Mouse (Mus musculus): ENCODE results near the gene Cpb2. TPM values are rescaled to one million over a fixed set of nuclear protein-coding genes. Genes with fewer than 3 reads are reported as not detected.
A peak's percentile ranks its signal among the peaks of the same experiment; 100 is the strongest.

Gene Cpb2
- polyA plus RNA-seq, 1 experiment, result not detected

DNA sequence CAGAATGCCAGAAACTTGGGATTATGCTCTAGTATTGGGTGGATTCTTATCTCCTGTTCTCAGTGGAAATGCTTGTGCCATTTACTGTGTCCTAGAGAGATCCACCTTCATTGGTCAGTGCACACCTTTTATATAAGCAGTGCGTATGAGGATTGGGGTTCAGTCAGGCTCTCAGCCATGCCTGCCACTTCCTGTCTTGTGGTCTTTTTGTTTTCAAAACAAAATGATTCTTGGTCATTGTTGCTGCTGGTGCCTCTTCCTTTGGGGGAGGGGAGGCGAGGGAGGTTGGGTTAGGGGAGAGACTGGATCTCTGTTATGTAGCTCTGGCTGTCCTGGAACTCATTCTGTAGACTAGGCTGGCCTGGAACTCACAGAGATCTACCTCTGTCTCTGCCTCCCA is 76.6 kb downstream of the Cpb2 start:
- TF ChIP-seq CTCF (IDR thresholded peaks at IDR 0.05; ENCODE audit: control insufficient read depth, insufficient read depth, insufficient read length), result no peak
- TF ChIP-seq FOSL1 (IDR thresholded peaks at IDR 0.05; ENCODE audit: insufficient read depth, low read length, poor library complexity, severe bottlenecking), result no peak
- no peak for TF ChIP-seq MYOD1 (IDR thresholded peaks at IDR 0.05; ENCODE audit: control insufficient read depth, insufficient read length, low read depth)
- no peak for TF ChIP-seq CEBPB (IDR thresholded peaks at IDR 0.05; ENCODE audit: low read depth)
- no peak for TF ChIP-seq MYOG (IDR thresholded peaks at IDR 0.05; ENCODE audit: control insufficient read depth, extremely low read depth, insufficient read length)
- no peak for TF ChIP-seq MAX (IDR thresholded peaks at IDR 0.05)
- TF ChIP-seq USF1 (IDR thresholded peaks at IDR 0.05; ENCODE audit: low read depth), result no peak
- no peaks in the 10 kb centered on the region for H3K27me3 ChIP-seq (ENCODE audit: control insufficient read depth, insufficient read depth, insufficient read length)
- H3K79me2 ChIP-seq (ENCODE audit: control insufficient read depth, insufficient read depth), result no peaks in the 10 kb centered on the region
- H3K4me3 ChIP-seq (ENCODE audit: insufficient read depth, poor library complexity, severe bottlenecking), result no peak overlapping the region
- H3K79me3 ChIP-seq (ENCODE audit: low read depth), result no peaks in the 10 kb centered on the region
- H3K36me3 ChIP-seq (ENCODE audit: control insufficient read depth, insufficient read depth), result peaks cover 35% of the 10 kb centered on the region
- no peak overlapping the region for H3ac ChIP-seq (ENCODE audit: control insufficient read depth, insufficient read length, low read depth)

DNA sequence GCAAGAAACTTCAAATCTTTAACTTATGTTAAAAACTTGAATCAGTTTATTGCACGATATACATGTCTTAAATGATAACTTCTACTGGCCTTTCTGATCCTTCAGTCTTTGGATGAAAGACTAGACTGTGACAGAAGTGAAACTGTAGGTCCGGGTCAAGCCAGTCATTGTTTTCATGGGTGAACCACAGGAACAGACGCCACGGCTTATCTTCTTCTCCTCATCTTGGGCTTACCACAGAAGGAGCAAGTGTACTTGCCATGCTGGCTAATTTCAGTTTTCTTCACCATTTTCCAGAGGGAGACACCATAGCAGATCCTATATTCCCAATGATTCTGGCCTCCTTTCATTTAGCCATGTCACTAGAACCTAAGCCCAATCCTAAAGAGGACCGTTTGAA is 78.2 kb downstream of the Cpb2 start:
- Histone ChIP-seq H3K79me2 (ENCODE audit: control insufficient read depth, insufficient read depth) (no peaks in the 10 kb centered on the region), H3K36me3 (ENCODE audit: control insufficient read depth, insufficient read depth) (peaks cover 35% of the 10 kb centered on the region)
- TF ChIP-seq USF1 (IDR thresholded peaks at IDR 0.05; ENCODE audit: low read depth), result no peak
- TF ChIP-seq MYOD1 (IDR thresholded peaks at IDR 0.05; ENCODE audit: control insufficient read depth, insufficient read length, low read depth), result no peak
- TF ChIP-seq CEBPB (IDR thresholded peaks at IDR 0.05; ENCODE audit: low read depth), result no peak
- no peak for TF ChIP-seq FOSL1 (IDR thresholded peaks at IDR 0.05; ENCODE audit: insufficient read depth, low read length, poor library complexity, severe bottlenecking)
- no peak for TF ChIP-seq MYOG (IDR thresholded peaks at IDR 0.05; ENCODE audit: control insufficient read depth, extremely low read depth, insufficient read length)
- no peak for TF ChIP-seq CTCF (IDR thresholded peaks at IDR 0.05; ENCODE audit: control insufficient read depth, insufficient read depth, insufficient read length)
- no peak for TF ChIP-seq MAX (IDR thresholded peaks at IDR 0.05)

DNA sequence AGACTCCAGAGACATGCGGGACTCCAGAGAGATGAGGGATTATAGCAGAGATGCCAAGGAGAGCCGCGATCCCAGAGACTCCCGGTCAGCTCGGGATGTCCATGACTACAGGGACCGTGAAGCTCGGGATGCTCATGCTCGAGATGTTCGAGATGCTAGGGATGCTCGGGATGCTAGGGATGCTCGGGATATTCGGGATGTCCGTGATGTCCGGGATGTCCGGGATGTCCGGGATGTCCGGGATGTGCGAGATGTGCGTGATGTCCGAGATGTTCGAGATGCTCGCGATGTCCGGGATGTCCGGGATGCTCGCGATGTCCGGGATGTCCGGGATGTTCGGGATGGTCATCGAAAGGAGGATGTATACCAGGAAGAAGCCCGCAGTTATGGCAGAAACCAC is 81.3 kb downstream of the Cpb2 start:
- H3ac ChIP-seq (ENCODE audit: control insufficient read depth, insufficient read length, low read depth), result no peak overlapping the region
- TF ChIP-seq USF1 (IDR thresholded peaks at IDR 0.05; ENCODE audit: low read depth), result no peak
- TF ChIP-seq CEBPB (IDR thresholded peaks at IDR 0.05; ENCODE audit: low read depth), result no peak
- no peak for TF ChIP-seq MYOG (IDR thresholded peaks at IDR 0.05; ENCODE audit: control insufficient read depth, extremely low read depth, insufficient read length)
- TF ChIP-seq CTCF (IDR thresholded peaks at IDR 0.05; ENCODE audit: control insufficient read depth, insufficient read depth, insufficient read length), result no peak
- TF ChIP-seq FOSL1 (IDR thresholded peaks at IDR 0.05; ENCODE audit: insufficient read depth, low read length, poor library complexity, severe bottlenecking), result no peak
- TF ChIP-seq MYOD1 (IDR thresholded peaks at IDR 0.05; ENCODE audit: control insufficient read depth, insufficient read length, low read depth), result no peak
- TF ChIP-seq MAX (IDR thresholded peaks at IDR 0.05), result no peak
- H3K4me3 ChIP-seq (ENCODE audit: insufficient read depth, poor library complexity, severe bottlenecking), result no peak overlapping the region
- H3K79me3 ChIP-seq (ENCODE audit: low read depth), result no peaks in the 10 kb centered on the region
- H3K79me2 ChIP-seq (ENCODE audit: control insufficient read depth, insufficient read depth), result no peaks in the 10 kb centered on the region
- H3K27me3 ChIP-seq (ENCODE audit: control insufficient read depth, insufficient read depth, insufficient read length), result no peaks in the 10 kb centered on the region
- H3K36me3 ChIP-seq (ENCODE audit: control insufficient read depth, insufficient read depth), result peaks cover 29% of the 10 kb centered on the region

More for the DNA sequence above, 78.2 kb downstream of the Cpb2 start:
- Histone ChIP-seq H3K4me3 (ENCODE audit: insufficient read depth, poor library complexity, severe bottlenecking) (no peak overlapping the region), H3ac (ENCODE audit: control insufficient read depth, insufficient read length, low read depth) (no peak overlapping the region), H3K27me3 (ENCODE audit: control insufficient read depth, insufficient read depth, insufficient read length) (no peaks in the 10 kb centered on the region), H3K79me3 (ENCODE audit: low read depth) (no peaks in the 10 kb centered on the region)

DNA sequence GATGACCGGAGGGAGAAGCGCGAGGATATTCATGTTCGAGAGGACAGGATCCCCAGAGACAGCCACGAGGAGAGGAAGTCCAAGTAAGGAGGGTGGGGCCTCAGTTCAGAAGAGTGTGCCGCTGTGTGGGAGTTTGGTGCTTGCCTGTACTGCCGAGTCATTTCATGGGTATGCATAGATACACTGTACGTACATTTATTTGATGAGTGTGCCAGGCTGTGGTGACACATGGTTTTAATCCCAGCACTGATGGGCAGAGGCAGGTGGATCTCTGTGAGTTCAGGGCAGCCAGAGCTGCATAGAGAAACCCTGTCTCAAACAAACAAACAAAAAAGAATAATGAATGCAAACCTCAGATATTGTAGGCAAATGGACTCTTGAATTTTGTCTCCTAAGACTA is 86.0 kb downstream of the Cpb2 start:
- Histone ChIP-seq H3K79me2 (ENCODE audit: control insufficient read depth, insufficient read depth) (no peaks in the 10 kb centered on the region), H3K27me3 (ENCODE audit: control insufficient read depth, insufficient read depth, insufficient read length) (no peaks in the 10 kb centered on the region), H3K79me3 (ENCODE audit: low read depth) (no peaks in the 10 kb centered on the region), H3K36me3 (ENCODE audit: control insufficient read depth, insufficient read depth) (peaks cover 49% of the 10 kb centered on the region), H3ac (ENCODE audit: control insufficient read depth, insufficient read length, low read depth) (no peak overlapping the region), H3K4me3 (ENCODE audit: insufficient read depth, poor library complexity, severe bottlenecking) (no peak overlapping the region)
- TF ChIP-seq MYOD1 (IDR thresholded peaks at IDR 0.05; ENCODE audit: control insufficient read depth, insufficient read length, low read depth) (peak; percentile 87), MAX (IDR thresholded peaks at IDR 0.05) (no peak), FOSL1 (IDR thresholded peaks at IDR 0.05; ENCODE audit: insufficient read depth, low read length, poor library complexity, severe bottlenecking) (no peak), MYOG (IDR thresholded peaks at IDR 0.05; ENCODE audit: control insufficient read depth, extremely low read depth, insufficient read length) (no peak), CTCF (IDR thresholded peaks at IDR 0.05; ENCODE audit: control insufficient read depth, insufficient read depth, insufficient read length) (no peak), CEBPB (IDR thresholded peaks at IDR 0.05; ENCODE audit: low read depth) (no peak), USF1 (IDR thresholded peaks at IDR 0.05; ENCODE audit: low read depth) (no peak)

DNA sequence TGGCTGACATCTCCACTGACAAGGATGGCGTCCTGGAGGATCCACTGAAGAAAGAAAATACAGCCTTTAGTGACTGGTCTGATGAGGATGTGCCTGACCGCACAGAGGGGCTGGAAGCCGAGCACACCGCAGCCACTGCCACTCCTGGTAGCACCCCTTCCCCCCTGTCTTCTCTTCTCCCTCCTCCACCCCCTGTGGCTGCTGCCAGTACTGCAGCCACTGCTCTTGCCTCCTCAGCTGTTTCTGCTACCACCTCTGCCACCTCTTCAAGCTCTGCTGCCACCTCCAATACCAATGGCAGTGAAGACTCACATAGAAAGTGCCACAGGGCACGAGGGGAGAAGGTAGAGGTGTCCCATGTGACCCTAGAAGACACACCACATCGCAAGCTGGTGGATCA is 88.5 kb downstream of the Cpb2 start:
- Histone ChIP-seq H3K79me2 (ENCODE audit: control insufficient read depth, insufficient read depth) (no peaks in the 10 kb centered on the region), H3K4me3 (ENCODE audit: insufficient read depth, poor library complexity, severe bottlenecking) (no peak overlapping the region), H3K27me3 (ENCODE audit: control insufficient read depth, insufficient read depth, insufficient read length) (no peaks in the 10 kb centered on the region), H3K79me3 (ENCODE audit: low read depth) (no peaks in the 10 kb centered on the region), H3K36me3 (ENCODE audit: control insufficient read depth, insufficient read depth) (peaks cover 45% of the 10 kb centered on the region), H3ac (ENCODE audit: control insufficient read depth, insufficient read length, low read depth) (no peak overlapping the region)
- TF ChIP-seq CTCF (IDR thresholded peaks at IDR 0.05; ENCODE audit: control insufficient read depth, insufficient read depth, insufficient read length), result no peak
- TF ChIP-seq MYOD1 (IDR thresholded peaks at IDR 0.05; ENCODE audit: control insufficient read depth, insufficient read length, low read depth), result no peak
- no peak for TF ChIP-seq CEBPB (IDR thresholded peaks at IDR 0.05; ENCODE audit: low read depth)
- TF ChIP-seq MYOG (IDR thresholded peaks at IDR 0.05; ENCODE audit: control insufficient read depth, extremely low read depth, insufficient read length), result no peak
- no peak for TF ChIP-seq MAX (IDR thresholded peaks at IDR 0.05)
- no peak for TF ChIP-seq FOSL1 (IDR thresholded peaks at IDR 0.05; ENCODE audit: insufficient read depth, low read length, poor library complexity, severe bottlenecking)
- TF ChIP-seq USF1 (IDR thresholded peaks at IDR 0.05; ENCODE audit: low read depth), result no peak

Small RNA genes within 50 kb of the gene (microRNA-seq; reads per million reads assigned to microRNA genes)
- not detected for gene Gm44482 (ENCODE audit: borderline microRNAs expressed)

Other genes starting within 250 kb of the Cpb2 start
- 0.40 TPM for gene Rubcnl, start 226.3 kb upstream of the Cpb2 start, polyA plus RNA-seq (2012; fragmentation: generic; extraction: Trizol)
- gene Lrrc63, start 111.4 kb upstream of the Cpb2 start, polyA plus RNA-seq (2012; fragmentation: generic; extraction: Trizol), result not detected
- gene Lcp1, start 111.2 kb upstream of the Cpb2 start, polyA plus RNA-seq (2012; fragmentation: generic; extraction: Trizol), result 0.01 TPM
- gene Zc3h13, start 42.1 kb downstream of the Cpb2 start, polyA plus RNA-seq (2012; fragmentation: generic; extraction: Trizol), result 9.8 TPM
- gene Siah3, start 213.7 kb downstream of the Cpb2 start, polyA plus RNA-seq (2012; fragmentation: generic; extraction: Trizol), result not detected